In the genomic region with DNA sequence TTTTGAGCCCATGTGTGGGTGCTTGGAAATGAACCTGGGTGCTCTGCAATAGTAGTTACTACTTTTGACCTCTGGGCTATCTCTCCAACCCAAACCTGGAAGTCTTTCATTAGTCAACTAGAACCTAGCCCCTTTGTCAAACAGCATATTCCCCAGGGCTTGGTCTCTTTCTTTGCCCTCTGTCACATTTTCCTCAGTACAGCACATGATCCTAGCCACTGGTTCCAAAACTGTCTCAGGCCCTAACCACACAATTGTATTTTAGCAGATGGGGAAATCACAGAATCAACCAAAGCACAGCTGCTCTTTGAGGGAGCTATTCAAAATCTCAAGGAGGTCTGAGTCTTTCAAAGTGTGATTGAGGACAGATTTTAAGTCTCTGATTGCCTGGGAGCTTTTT, we compare ENCODE assay signal across 23 mouse cellular contexts.
DNase-seq lines count a peak whose midpoint lies in the region; ATAC-seq and TF ChIP-seq lines count a peak whose summit lies in the region.
"Had no signal": no experiment of that assay in that cellular context is flagged by ENCODE, and none has a peak within 500 bp of the region (broad histone marks: within the 10 kb centered on the region; RNA-seq: fewer than 3 reads in every experiment).

No protein-coding gene starts in this region.

- no peaks in the 10 kb centered on the region for H3K79me2 ChIP-seq in liver, adult 2 months (ENCODE audit: control insufficient read depth, insufficient read depth, low read length)

- no peak overlapping the region for H3K27ac ChIP-seq in forebrain, postnatal 0 days (ENCODE audit: low read depth, low read length)
- H3K27ac ChIP-seq in forebrain, embryonic 13.5 days, result no peak overlapping the region
- no peak overlapping the region for H3K27ac ChIP-seq in liver, adult 2 months (replicated peaks; ENCODE audit: insufficient read depth, low read depth, low read length)
- H3K27ac ChIP-seq: embryonic facial prominence, embryonic 13.5 days; embryonic facial prominence, embryonic 15.5 days; forebrain, embryonic 10.5 days; forebrain, embryonic 12.5 days; forebrain, embryonic 15.5 days had no signal

- no peaks in the 10 kb centered on the region for H3K9me3 ChIP-seq in forebrain, postnatal 0 days (ENCODE audit: low read length)
- H3K9me3 ChIP-seq in forebrain, embryonic 13.5 days (replicated peaks), result no peaks in the 10 kb centered on the region
- H3K9me3 ChIP-seq: embryonic facial prominence, embryonic 13.5 days; embryonic facial prominence, embryonic 15.5 days; forebrain, embryonic 10.5 days; forebrain, embryonic 12.5 days; forebrain, embryonic 15.5 days had no signal

- no peak overlapping the region for H3K4me2 ChIP-seq in forebrain, postnatal 0 days (ENCODE audit: low read depth)
- no peak overlapping the region for H3K4me2 ChIP-seq in forebrain, embryonic 13.5 days
- H3K4me2 ChIP-seq: embryonic facial prominence, embryonic 13.5 days; embryonic facial prominence, embryonic 15.5 days; forebrain, embryonic 12.5 days; forebrain, embryonic 15.5 days had no signal

- H3K4me1 ChIP-seq in forebrain, postnatal 0 days (ENCODE audit: insufficient read depth), result no peaks in the 10 kb centered on the region
- H3K4me1 ChIP-seq in forebrain, embryonic 13.5 days, result no peaks in the 10 kb centered on the region
- H3K4me1 ChIP-seq in liver, adult 2 months (ENCODE audit: control insufficient read depth, insufficient read depth, low read length), result peaks cover 5% of the 10 kb centered on the region; the same call in 1 of the 2 replicates
- H3K4me1 ChIP-seq: embryonic facial prominence, embryonic 13.5 days; embryonic facial prominence, embryonic 15.5 days; forebrain, embryonic 10.5 days; forebrain, embryonic 12.5 days; forebrain, embryonic 15.5 days had no signal

- H3K36me3 ChIP-seq in forebrain, postnatal 0 days (ENCODE audit: insufficient read depth), result no peaks in the 10 kb centered on the region
- no peaks in the 10 kb centered on the region for H3K36me3 ChIP-seq in forebrain, embryonic 13.5 days (ENCODE audit: poor library complexity, severe bottlenecking)
- no peaks in the 10 kb centered on the region for H3K36me3 ChIP-seq in liver, adult 2 months (ENCODE audit: control insufficient read depth, insufficient read depth, low read length)
- H3K36me3 ChIP-seq: embryonic facial prominence, embryonic 13.5 days; embryonic facial prominence, embryonic 15.5 days; forebrain, embryonic 10.5 days; forebrain, embryonic 12.5 days; forebrain, embryonic 15.5 days had no signal

- H3K9ac ChIP-seq in forebrain, postnatal 0 days, result no peak overlapping the region
- no peak overlapping the region for H3K9ac ChIP-seq in forebrain, embryonic 13.5 days
- no peak overlapping the region for H3K9ac ChIP-seq in liver, adult 2 months (ENCODE audit: low read depth, low read length)
- H3K9ac ChIP-seq: embryonic facial prominence, embryonic 13.5 days; embryonic facial prominence, embryonic 15.5 days; forebrain, embryonic 12.5 days; forebrain, embryonic 15.5 days had no signal

- ATAC-seq in forebrain, postnatal 0 days, result peak; percentile 48; the same call in 1 of the 2 replicates
- no peak for ATAC-seq in forebrain, embryonic 13.5 days
- ATAC-seq: CD4-positive, CD25-positive, alpha-beta regulatory T cell, adult 4 months; forebrain, embryonic 15.5 days had no signal

- no peak for TF ChIP-seq POLR2A in liver, adult 2 months (IDR thresholded peaks at IDR 0.05; ENCODE audit: extremely low read depth, insufficient read depth, low read length)

- H3K27me3 ChIP-seq in forebrain, postnatal 0 days (ENCODE audit: insufficient read depth, low read length), result no peaks in the 10 kb centered on the region
- H3K27me3 ChIP-seq in forebrain, embryonic 13.5 days, result no peaks in the 10 kb centered on the region
- no peaks in the 10 kb centered on the region for H3K27me3 ChIP-seq in liver, adult 2 months (ENCODE audit: control insufficient read depth, insufficient read depth, low read length)
- H3K27me3 ChIP-seq: embryonic facial prominence, embryonic 13.5 days; embryonic facial prominence, embryonic 15.5 days; forebrain, embryonic 12.5 days; forebrain, embryonic 15.5 days had no signal

- no peak overlapping the region for H3K4me3 ChIP-seq in forebrain, postnatal 0 days (ENCODE audit: low read depth, low read length)
- no peak overlapping the region for H3K4me3 ChIP-seq in forebrain, embryonic 13.5 days
- H3K4me3 ChIP-seq in liver, adult 2 months (ENCODE audit: insufficient read depth, low read depth, low read length), result no peak overlapping the region
- H3K4me3 ChIP-seq: embryonic facial prominence, embryonic 13.5 days; embryonic facial prominence, embryonic 15.5 days; erythroblast, embryonic 14.5 days; forebrain, embryonic 10.5 days; forebrain, embryonic 12.5 days; forebrain, embryonic 15.5 days had no signal

- no peak for DNase-seq in forebrain, postnatal 0 days
- DNase-seq in liver, adult 2 months (ENCODE audit: extremely low read depth, low read depth, low spot score), result peak; percentile 11
- no peak for DNase-seq in liver
- peak; percentile 43 for DNase-seq in brain, adult 2 months (ENCODE audit: low read depth, low spot score)
- no peak for DNase-seq in embryo, embryonic 10 days (ENCODE audit: low spot score)
- DNase-seq: adrenal gland, adult 8-10 months; adrenal gland, postnatal 14 days; adrenal gland, postnatal 36 days; B cell, adult 2 months; cerebellum, adult 11 months; cerebellum, adult 18-20 months; cerebellum, adult 8-10 months; cerebellum, postnatal 10 days; cerebellum, postnatal 25 days; embryo, embryonic 11 days had no signal

- no peak for TF ChIP-seq CTCF in forebrain, postnatal 0 days (IDR thresholded peaks at IDR 0.05; ENCODE audit: low read depth)
- TF ChIP-seq CTCF in liver, adult 2 months (IDR thresholded peaks at IDR 0.05; ENCODE audit: low read depth, low read length), result no peak

Comparison
In these comparisons a context has a peak if more than half of its experiments do, and no peak if none do; other contexts are left out.
1. DNase-seq: peak in liver, adult 2 months (single experiment) and brain, adult 2 months (single experiment); none in forebrain, postnatal 0 days (single experiment), liver (single experiment) and embryo, embryonic 10 days (single experiment).